In the genomic region with DNA sequence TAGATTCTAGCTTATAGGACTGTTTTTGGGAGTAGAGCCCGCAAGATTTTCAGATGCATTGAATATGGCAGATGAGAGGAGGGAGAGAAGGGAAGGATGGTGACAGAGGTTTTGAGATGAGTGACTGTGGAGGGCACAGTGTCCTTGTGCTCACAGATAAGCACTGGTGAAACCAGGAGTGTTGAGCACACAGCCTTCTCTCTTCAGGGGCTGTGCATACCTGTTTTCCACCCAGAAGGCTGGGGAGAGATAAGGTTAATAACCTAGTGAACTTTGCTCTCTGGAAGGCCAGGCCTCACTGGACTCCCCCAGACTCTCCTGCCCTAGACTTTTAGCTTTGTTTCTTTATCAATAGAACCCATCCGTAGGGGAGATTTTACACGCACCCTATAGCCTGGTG, we compare ENCODE assay signal across 29 mouse cellular contexts. TPM values are rescaled to one million over a fixed set of nuclear protein-coding genes. Genes with fewer than 3 reads are reported as not detected.
A peak's percentile ranks its signal among the peaks of the same experiment; 100 is the strongest.
DNase-seq lines count a peak whose midpoint lies in the region; ATAC-seq and TF ChIP-seq lines count a peak whose summit lies in the region.
"Had no signal": no experiment of that assay in that cellular context is flagged by ENCODE, and none has a peak within 500 bp of the region (broad histone marks: within the 10 kb centered on the region; RNA-seq: fewer than 3 reads in every experiment).

No protein-coding gene starts in this region.

- H3K79me2 ChIP-seq in heart, adult 2 months (replicated peaks; ENCODE audit: control insufficient read depth, insufficient read depth, low read length): no peaks in the 10 kb centered on the region

- H3K36me3 ChIP-seq in heart, embryonic 10.5 days: no peaks in the 10 kb centered on the region
- no peaks in the 10 kb centered on the region for H3K36me3 ChIP-seq in heart, adult 2 months (ENCODE audit: control insufficient read depth, insufficient read depth, low read length)
- no peaks in the 10 kb centered on the region for H3K36me3 ChIP-seq in liver, embryonic 12.5 days
- H3K36me3 ChIP-seq: embryonic facial prominence, embryonic 13.5 days; hindbrain, embryonic 12.5 days; limb, embryonic 15.5 days had no signal

- TF ChIP-seq EP300 in heart, adult 2 months (IDR thresholded peaks at IDR 0.05; ENCODE audit: insufficient read depth, low read depth, low read length): no peak

- no peaks in the 10 kb centered on the region; the same call in 1 of the 2 replicates for H3K27me3 ChIP-seq in heart, embryonic 10.5 days (ENCODE audit: insufficient read depth, poor library complexity, severe bottlenecking)
- H3K27me3 ChIP-seq in heart, adult 2 months (ENCODE audit: control insufficient read depth, insufficient read depth, low read length): no peaks in the 10 kb centered on the region
- H3K27me3 ChIP-seq in liver, embryonic 12.5 days (replicated peaks): no peaks in the 10 kb centered on the region
- H3K27me3 ChIP-seq: embryonic facial prominence, embryonic 13.5 days; limb, embryonic 15.5 days had no signal

- H3K27ac ChIP-seq in heart, embryonic 10.5 days: peak overlapping the region; percentile 56; the same call in 1 of the 2 replicates
- H3K27ac ChIP-seq in heart, adult 2 months: no peak overlapping the region
- peak overlapping the region; percentile 92 for H3K27ac ChIP-seq in liver, embryonic 12.5 days
- H3K27ac ChIP-seq: embryonic facial prominence, embryonic 13.5 days; hindbrain, embryonic 12.5 days; layer of hippocampus, adult 2 months; limb, embryonic 15.5 days had no signal

- H3K9me3 ChIP-seq in heart, embryonic 10.5 days: no peaks in the 10 kb centered on the region
- no peaks in the 10 kb centered on the region for H3K9me3 ChIP-seq in liver, embryonic 12.5 days (replicated peaks)
- H3K9me3 ChIP-seq: embryonic facial prominence, embryonic 13.5 days; hindbrain, embryonic 12.5 days; limb, embryonic 15.5 days had no signal

- no peak overlapping the region for H3K9ac ChIP-seq in heart, adult 2 months (ENCODE audit: low read depth, low read length)
- peak overlapping the region; percentile 35; the same call in 1 of the 2 replicates for H3K9ac ChIP-seq in liver, embryonic 12.5 days
- H3K9ac ChIP-seq: embryonic facial prominence, embryonic 13.5 days; hindbrain, embryonic 12.5 days; limb, embryonic 15.5 days had no signal

- peaks cover 38% of the 10 kb centered on the region for H3K4me1 ChIP-seq in heart, embryonic 10.5 days
- H3K4me1 ChIP-seq in heart, adult 2 months (ENCODE audit: control insufficient read depth, insufficient read depth, low read length): no peaks in the 10 kb centered on the region; the same call in 1 of the 2 replicates
- peaks cover 61% of the 10 kb centered on the region for H3K4me1 ChIP-seq in liver, embryonic 12.5 days

- peak; percentile 47 for ATAC-seq in erythroid progenitor cell, adult 5-6 weeks (replicated peaks; ENCODE audit: low FRiP score, poor library complexity, severe bottlenecking)
- ATAC-seq in liver, embryonic 12.5 days: peak; percentile 76
- peak; percentile 56 for ATAC-seq in megakaryocyte-erythroid progenitor cell, adult 5-6 weeks (replicated peaks; ENCODE audit: low FRiP score, low TSS enrichment, poor library complexity, severe bottlenecking)
- ATAC-seq: activated CD4-positive, CD25-positive, alpha-beta regulatory T cell, adult 4 months; lung, postnatal 0 days; midbrain, embryonic 16.5 days had no signal

- intact Hi-C loops in heart, adult 2 months (cut with DNase I): no loop called here

- 62% methylated on average over 3 of the region's 3 CpGs for WGBS in heart, embryonic 10.5 days
- 71% methylated on average over 3 of the region's 3 CpGs for WGBS in heart, adult 2 months
- WGBS in liver, embryonic 12.5 days (ENCODE audit: insufficient replicate concordance): 46% methylated on average over 3 of the region's 3 CpGs

- no peak for TF ChIP-seq POLR2A in heart, adult 2 months (IDR thresholded peaks at IDR 0.05; ENCODE audit: insufficient read depth, low read depth, low read length)

- H3K4me2 ChIP-seq in liver, embryonic 12.5 days: peak overlapping the region; percentile 52
- H3K4me2 ChIP-seq: embryonic facial prominence, embryonic 13.5 days; hindbrain, embryonic 12.5 days; limb, embryonic 15.5 days had no signal

- TF ChIP-seq CTCF in heart, adult 2 months (IDR thresholded peaks at IDR 0.05): no peak

- H3K4me3 ChIP-seq in heart, embryonic 10.5 days: no peak overlapping the region; the same call in 1 of the 2 replicates
- no peak overlapping the region for H3K4me3 ChIP-seq in heart, adult 2 months
- no peak overlapping the region for H3K4me3 ChIP-seq in liver, embryonic 12.5 days
- H3K4me3 ChIP-seq: embryonic facial prominence, embryonic 13.5 days; hindbrain, embryonic 12.5 days; layer of hippocampus, adult 2 months; limb, embryonic 15.5 days; megakaryocyte, embryonic 14.5 days had no signal

- no peak for DNase-seq in heart, embryonic 10.5 days (ENCODE audit: low spot score)
- no peak for DNase-seq in heart, adult 2 months
- no peak for DNase-seq in adrenal gland, postnatal 36 days
- no peak for DNase-seq in thymus, postnatal 4 days
- no peak for DNase-seq in right cerebral cortex, adult 18-20 months
- DNase-seq: adrenal gland, postnatal 14 days; cerebellum, adult 11-12 months; cerebellum, postnatal 14 days; gastrocnemius, postnatal 14 days; heart, adult 18-20 months; kidney, adult 2 months; kidney, postnatal 14 days; right cerebral cortex, postnatal 25 days; thymus, postnatal 25 days had no signal

RNA-seq across cellular contexts. Expression of a gene that starts 5.7 kb away (rescaled TPM):
- 34.8 and 48.7 TPM in 2 replicates for polyA plus RNA-seq in heart, embryonic 10.5 days (2016; fragmentation: Nextera tagmentation; extraction: Ambion mirVana)
- 1 to 10 TPM; 5.5 to 8.5 TPM for total RNA-seq in heart, adult 2 months (2021)
- 12.2 and 14.2 TPM in 2 replicates for polyA plus RNA-seq in heart, adult 2 months (2012; rRNA removed)
- total RNA-seq in erythroid progenitor cell, adult 5-6 weeks (2015; ENCODE audit: low replicate concordance): 64.9 and 75.0 TPM in 2 replicates
- total RNA-seq in erythroid progenitor cell, adult 5-6 weeks (2017; ENCODE audit: low replicate concordance): 37.3 and 66.5 TPM in 2 replicates
- polyA plus RNA-seq in liver, embryonic 12.5 days (2016; fragmentation: Nextera tagmentation; extraction: Ambion mirVana): 58.9 and 61.4 TPM in 2 replicates
- 24.4 and 44.2 TPM in 2 replicates for total RNA-seq in megakaryocyte-erythroid progenitor cell, adult 5-6 weeks (2014; fragmentation: Nextera tagmentation)
- 15.0 and 15.2 TPM in 2 replicates for total RNA-seq in megakaryocyte-erythroid progenitor cell, adult 5-6 weeks (2017)
- 10 to 100 TPM; 18.9 to 27.0 TPM for total RNA-seq in adrenal gland, postnatal 36 days (2021)

RNA-seq across cellular contexts. Expression of a gene that starts 6.6 kb away (rescaled TPM):
- 201 and 226 TPM in 2 replicates for polyA plus RNA-seq in heart, embryonic 10.5 days (2016; fragmentation: Nextera tagmentation; extraction: Ambion mirVana)
- total RNA-seq in heart, adult 2 months (2021): 10 to 100 TPM; 63.9 to 69.2 TPM
- polyA plus RNA-seq in heart, adult 2 months (2012; rRNA removed): 90.3 and 116 TPM in 2 replicates
- total RNA-seq in erythroid progenitor cell, adult 5-6 weeks (2015; ENCODE audit: low replicate concordance): 50.1 and 69.2 TPM in 2 replicates
- 47.1 and 47.9 TPM in 2 replicates for total RNA-seq in erythroid progenitor cell, adult 5-6 weeks (2017; ENCODE audit: low replicate concordance)
- 188 and 201 TPM in 2 replicates for polyA plus RNA-seq in liver, embryonic 12.5 days (2016; fragmentation: Nextera tagmentation; extraction: Ambion mirVana)
- total RNA-seq in megakaryocyte-erythroid progenitor cell, adult 5-6 weeks (2014; fragmentation: Nextera tagmentation): 218 and 242 TPM in 2 replicates
- total RNA-seq in megakaryocyte-erythroid progenitor cell, adult 5-6 weeks (2017): 216 and 264 TPM in 2 replicates
- 100 to 1,000 TPM; 140 to 156 TPM for total RNA-seq in adrenal gland, postnatal 36 days (2021)

RNA-seq across cellular contexts. Expression of a gene that starts 26.7 kb away (rescaled TPM):
- 0.26 TPM in 1 of 2 replicates, not detected in the other for polyA plus RNA-seq in heart, embryonic 10.5 days (2016; fragmentation: Nextera tagmentation; extraction: Ambion mirVana)
- total RNA-seq in heart, adult 2 months (2021): not detected
- not detected in 2 replicates for polyA plus RNA-seq in heart, adult 2 months (2012; rRNA removed)
- not detected in 2 replicates for total RNA-seq in erythroid progenitor cell, adult 5-6 weeks (2015; ENCODE audit: low replicate concordance)
- not detected in 2 replicates for total RNA-seq in erythroid progenitor cell, adult 5-6 weeks (2017; ENCODE audit: low replicate concordance)
- 0.41 and 0.55 TPM in 2 replicates for polyA plus RNA-seq in liver, embryonic 12.5 days (2016; fragmentation: Nextera tagmentation; extraction: Ambion mirVana)
- 0.40 TPM in 1 of 2 replicates, not detected in the other for total RNA-seq in megakaryocyte-erythroid progenitor cell, adult 5-6 weeks (2014; fragmentation: Nextera tagmentation)
- 0.56 TPM in 1 of 2 replicates, not detected in the other for total RNA-seq in megakaryocyte-erythroid progenitor cell, adult 5-6 weeks (2017)
- under 1 TPM; 0.30 to 0.36 TPM for total RNA-seq in adrenal gland, postnatal 36 days (2021)
- total RNA-seq: heart, adult 18-20 months; left cerebral cortex, postnatal 36 days; neutrophil, adult 5-6 weeks had no signal
- polyA plus RNA-seq: activated CD4-positive, CD25-positive, alpha-beta regulatory T cell, adult 4 months; embryonic facial prominence, embryonic 13.5 days; heart, postnatal 0 days; hindbrain, embryonic 12.5 days; midbrain, embryonic 16.5 days; testis, adult 2 months had no signal

RNA-seq across cellular contexts. Expression of a gene that starts 40.2 kb away (rescaled TPM):
- polyA plus RNA-seq in heart, embryonic 10.5 days (2016; fragmentation: Nextera tagmentation; extraction: Ambion mirVana): 195 and 250 TPM in 2 replicates
- 10 to 100 TPM; 73.3 to 82.4 TPM for total RNA-seq in heart, adult 2 months (2021)
- 54.2 and 66.4 TPM in 2 replicates for polyA plus RNA-seq in heart, adult 2 months (2012; rRNA removed)
- 13.7 and 21.4 TPM in 2 replicates for total RNA-seq in erythroid progenitor cell, adult 5-6 weeks (2015; ENCODE audit: low replicate concordance)
- total RNA-seq in erythroid progenitor cell, adult 5-6 weeks (2017; ENCODE audit: low replicate concordance): 16.7 and 19.7 TPM in 2 replicates
- polyA plus RNA-seq in liver, embryonic 12.5 days (2016; fragmentation: Nextera tagmentation; extraction: Ambion mirVana): 114 and 122 TPM in 2 replicates
- total RNA-seq in megakaryocyte-erythroid progenitor cell, adult 5-6 weeks (2014; fragmentation: Nextera tagmentation): 19.0 and 23.7 TPM in 2 replicates
- 27.0 and 47.0 TPM in 2 replicates for total RNA-seq in megakaryocyte-erythroid progenitor cell, adult 5-6 weeks (2017)
- total RNA-seq in adrenal gland, postnatal 36 days (2021): 100 to 1,000 TPM; 127 to 173 TPM

RNA-seq across cellular contexts. Expression of a gene that starts 40.3 kb away (rescaled TPM):
- polyA plus RNA-seq in heart, embryonic 10.5 days (2016; fragmentation: Nextera tagmentation; extraction: Ambion mirVana): 13.1 and 14.5 TPM in 2 replicates
- total RNA-seq in heart, adult 2 months (2021): 10 to 100 TPM; 43.0 to 45.7 TPM
- 39.3 and 58.7 TPM in 2 replicates for polyA plus RNA-seq in heart, adult 2 months (2012; rRNA removed)
- total RNA-seq in erythroid progenitor cell, adult 5-6 weeks (2015; ENCODE audit: low replicate concordance): 0.72 TPM in 1 of 2 replicates, not detected in the other
- 1.7 and 4.1 TPM in 2 replicates for total RNA-seq in erythroid progenitor cell, adult 5-6 weeks (2017; ENCODE audit: low replicate concordance)
- polyA plus RNA-seq in liver, embryonic 12.5 days (2016; fragmentation: Nextera tagmentation; extraction: Ambion mirVana): 3.0 and 3.2 TPM in 2 replicates
- 1.5 and 6.4 TPM in 2 replicates for total RNA-seq in megakaryocyte-erythroid progenitor cell, adult 5-6 weeks (2014; fragmentation: Nextera tagmentation)
- total RNA-seq in megakaryocyte-erythroid progenitor cell, adult 5-6 weeks (2017): 0.57 and 2.5 TPM in 2 replicates
- total RNA-seq in adrenal gland, postnatal 36 days (2021): 10 to 100 TPM; 41.3 to 51.4 TPM
